Mouse (Mus musculus): Measurements from ENCODE around the gene Tfdp1. TPM values are rescaled to one million over a fixed set of nuclear protein-coding genes. Genes with fewer than 3 reads are reported as not detected.

The Tfdp1 gene
- polyA plus RNA-seq, 1 experiment from 2014 or later = 217 TPM

GRCm38 (mm10) chr8:13356681-13357080 is 18.1 kb downstream of the Tfdp1 start:
- Histone ChIP-seq H3K9me3 (ENCODE audit: control insufficient read depth, low read length) (no peaks in the 10 kb centered on the region), H3K27ac (ENCODE audit: low read depth, low read length) (no peak overlapping the region), H3K9ac (ENCODE audit: low read depth, low read length) (no peak overlapping the region), H3K27me3 (replicated peaks; ENCODE audit: control insufficient read depth, insufficient read depth, low read length) (no peaks in the 10 kb centered on the region), H3K4me3 (ENCODE audit: low read depth, low read length) (no peak overlapping the region), H3K4me1 (replicated peaks; ENCODE audit: control insufficient read depth, insufficient read depth, low read length) (peaks cover 35% of the 10 kb centered on the region), H3K4me2 (no peak overlapping the region), H3K36me3 (ENCODE audit: control insufficient read depth, insufficient read depth, low read length) (peaks cover 91% of the 10 kb centered on the region)
- DNase-seq (ENCODE audit: low spot score) (no peak), ATAC-seq (replicated peaks; ENCODE audit: low FRiP score) (no peak)
- 71% methylated on average over 10 of the region's 10 CpGs for WGBS

- DNase-seq (ENCODE audit: low spot score) (no peak), ATAC-seq (replicated peaks; ENCODE audit: low FRiP score) (no peak)
- Histone ChIP-seq H3K36me3 (ENCODE audit: control insufficient read depth, insufficient read depth, low read length) (peaks cover 87% of the 10 kb centered on the region), H3K27ac (ENCODE audit: low read depth, low read length) (no peak overlapping the region), H3K4me3 (ENCODE audit: low read depth, low read length) (no peak overlapping the region), H3K9me3 (ENCODE audit: control insufficient read depth, low read length) (no peaks in the 10 kb centered on the region), H3K9ac (ENCODE audit: low read depth, low read length) (no peak overlapping the region), H3K4me1 (replicated peaks; ENCODE audit: control insufficient read depth, insufficient read depth, low read length) (peaks cover 4% of the 10 kb centered on the region; the same call in 1 of the 2 replicates), H3K27me3 (replicated peaks; ENCODE audit: control insufficient read depth, insufficient read depth, low read length) (no peaks in the 10 kb centered on the region), H3K4me2 (no peak overlapping the region)
- 82% methylated on average over 7 of the region's 7 CpGs for WGBS
These were observed 21.7 kb downstream of the Tfdp1 start for GRCm38 (mm10) chr8:13360213-13360612.

- Histone ChIP-seq H3K9ac (ENCODE audit: low read depth, low read length) (no peak overlapping the region), H3K4me3 (ENCODE audit: low read depth, low read length) (no peak overlapping the region), H3K27me3 (replicated peaks; ENCODE audit: control insufficient read depth, insufficient read depth, low read length) (no peaks in the 10 kb centered on the region), H3K4me1 (replicated peaks; ENCODE audit: control insufficient read depth, insufficient read depth, low read length) (no peaks in the 10 kb centered on the region), H3K36me3 (ENCODE audit: control insufficient read depth, insufficient read depth, low read length) (peaks cover 80% of the 10 kb centered on the region), H3K4me2 (no peak overlapping the region), H3K27ac (ENCODE audit: low read depth, low read length) (no peak overlapping the region), H3K9me3 (ENCODE audit: control insufficient read depth, low read length) (no peaks in the 10 kb centered on the region)
- WGBS = 88% methylated on average over 6 of the region's 6 CpGs
- no peak for DNase-seq (ENCODE audit: low spot score)
- ATAC-seq (replicated peaks; ENCODE audit: low FRiP score) = no peak; the same call in 1 of the 2 replicates
These were observed 23.3 kb downstream of the Tfdp1 start for GRCm38 (mm10) chr8:13361865-13362264.

- Histone ChIP-seq H3K4me3 (ENCODE audit: low read depth, low read length) (no peak overlapping the region), H3K9ac (ENCODE audit: low read depth, low read length) (no peak overlapping the region), H3K4me2 (no peak overlapping the region), H3K27me3 (replicated peaks; ENCODE audit: control insufficient read depth, insufficient read depth, low read length) (no peaks in the 10 kb centered on the region), H3K27ac (ENCODE audit: low read depth, low read length) (no peak overlapping the region; the same call in 1 of the 2 replicates), H3K36me3 (ENCODE audit: control insufficient read depth, insufficient read depth, low read length) (peaks cover 67% of the 10 kb centered on the region), H3K9me3 (ENCODE audit: control insufficient read depth, low read length) (no peaks in the 10 kb centered on the region), H3K4me1 (replicated peaks; ENCODE audit: control insufficient read depth, insufficient read depth, low read length) (no peaks in the 10 kb centered on the region)
- ATAC-seq (replicated peaks; ENCODE audit: low FRiP score) = peak; percentile 29; the same call in 1 of the 2 replicates
- 83% methylated on average over 8 of the region's 8 CpGs for WGBS
- DNase-seq (ENCODE audit: low spot score) = no peak
These were observed 34.7 kb downstream of the Tfdp1 start for GRCm38 (mm10) chr8:13373151-13373662.

GRCm38 (mm10) chr8:13381630-13382029 is 43.1 kb downstream of the Tfdp1 start:
- Histone ChIP-seq H3K27ac (ENCODE audit: low read depth, low read length) (no peak overlapping the region), H3K9me3 (ENCODE audit: control insufficient read depth, low read length) (no peaks in the 10 kb centered on the region), H3K4me3 (ENCODE audit: low read depth, low read length) (no peak overlapping the region), H3K4me2 (no peak overlapping the region), H3K36me3 (ENCODE audit: control insufficient read depth, insufficient read depth, low read length) (peaks cover 18% of the 10 kb centered on the region), H3K9ac (ENCODE audit: low read depth, low read length) (no peak overlapping the region), H3K27me3 (replicated peaks; ENCODE audit: control insufficient read depth, insufficient read depth, low read length) (no peaks in the 10 kb centered on the region), H3K4me1 (replicated peaks; ENCODE audit: control insufficient read depth, insufficient read depth, low read length) (no peaks in the 10 kb centered on the region)
- 82% methylated on average over 7 of the region's 7 CpGs for WGBS
- DNase-seq (ENCODE audit: low spot score) = no peak
- ATAC-seq (replicated peaks; ENCODE audit: low FRiP score) = no peak

- 82% methylated on average over 3 of the region's 3 CpGs for WGBS
- no peaks in the 10 kb centered on the region for H3K4me1 ChIP-seq (replicated peaks; ENCODE audit: control insufficient read depth, insufficient read depth, low read length)
- H3K4me2 ChIP-seq = no peak overlapping the region
- H3K9ac ChIP-seq (ENCODE audit: low read depth, low read length) = no peak overlapping the region
- no peak overlapping the region for H3K27ac ChIP-seq (ENCODE audit: low read depth, low read length)
- no peaks in the 10 kb centered on the region for H3K27me3 ChIP-seq (replicated peaks; ENCODE audit: control insufficient read depth, insufficient read depth, low read length)
- no peak overlapping the region for H3K4me3 ChIP-seq (ENCODE audit: low read depth, low read length)
- no peak for ATAC-seq (replicated peaks; ENCODE audit: low FRiP score)
- peaks cover 15% of the 10 kb centered on the region for H3K36me3 ChIP-seq (ENCODE audit: control insufficient read depth, insufficient read depth, low read length)
- no peak for DNase-seq (ENCODE audit: low spot score)
- no peaks in the 10 kb centered on the region for H3K9me3 ChIP-seq (ENCODE audit: control insufficient read depth, low read length)
These were observed 44.0 kb downstream of the Tfdp1 start for GRCm38 (mm10) chr8:13382536-13382935.

GRCm38 (mm10) chr8:13382999-13383398 is 44.4 kb downstream of the Tfdp1 start:
- no peak overlapping the region for H3K27ac ChIP-seq (ENCODE audit: low read depth, low read length)
- H3K4me2 ChIP-seq = no peak overlapping the region
- no peaks in the 10 kb centered on the region for H3K4me1 ChIP-seq (replicated peaks; ENCODE audit: control insufficient read depth, insufficient read depth, low read length)
- ATAC-seq (replicated peaks; ENCODE audit: low FRiP score) = no peak
- 95% methylated on average over 4 of the region's 4 CpGs for WGBS
- H3K27me3 ChIP-seq (replicated peaks; ENCODE audit: control insufficient read depth, insufficient read depth, low read length) = no peaks in the 10 kb centered on the region
- H3K9ac ChIP-seq (ENCODE audit: low read depth, low read length) = no peak overlapping the region
- peaks cover 15% of the 10 kb centered on the region for H3K36me3 ChIP-seq (ENCODE audit: control insufficient read depth, insufficient read depth, low read length)
- H3K9me3 ChIP-seq (ENCODE audit: control insufficient read depth, low read length) = no peaks in the 10 kb centered on the region
- H3K4me3 ChIP-seq (ENCODE audit: low read depth, low read length) = no peak overlapping the region
- DNase-seq (ENCODE audit: low spot score) = no peak

- H3K9ac ChIP-seq (ENCODE audit: low read depth, low read length) = no peak overlapping the region
- no peaks in the 10 kb centered on the region for H3K36me3 ChIP-seq (ENCODE audit: control insufficient read depth, insufficient read depth, low read length)
- no peak overlapping the region for H3K4me2 ChIP-seq
- H3K27ac ChIP-seq (ENCODE audit: low read depth, low read length) = no peak overlapping the region
- 77% methylated on average over 13 of the region's 13 CpGs for WGBS
- ATAC-seq (replicated peaks; ENCODE audit: low FRiP score) (no peak), DNase-seq (ENCODE audit: low spot score) (no peak)
- H3K4me1 ChIP-seq (replicated peaks; ENCODE audit: control insufficient read depth, insufficient read depth, low read length) = no peaks in the 10 kb centered on the region; the same call in 1 of the 2 replicates
- H3K4me3 ChIP-seq (ENCODE audit: low read depth, low read length) = no peak overlapping the region
- H3K9me3 ChIP-seq (ENCODE audit: control insufficient read depth, low read length) = no peaks in the 10 kb centered on the region
- no peaks in the 10 kb centered on the region for H3K27me3 ChIP-seq (replicated peaks; ENCODE audit: control insufficient read depth, insufficient read depth, low read length)
These were observed 47.8 kb downstream of the Tfdp1 start for GRCm38 (mm10) chr8:13386366-13386765.

GRCm38 (mm10) chr8:13387728-13388127 is 49.2 kb downstream of the Tfdp1 start:
- Histone ChIP-seq H3K27me3 (replicated peaks; ENCODE audit: control insufficient read depth, insufficient read depth, low read length) (no peaks in the 10 kb centered on the region), H3K9me3 (ENCODE audit: control insufficient read depth, low read length) (no peaks in the 10 kb centered on the region), H3K9ac (ENCODE audit: low read depth, low read length) (no peak overlapping the region), H3K4me1 (replicated peaks; ENCODE audit: control insufficient read depth, insufficient read depth, low read length) (no peaks in the 10 kb centered on the region; the same call in 1 of the 2 replicates), H3K4me2 (no peak overlapping the region), H3K36me3 (ENCODE audit: control insufficient read depth, insufficient read depth, low read length) (no peaks in the 10 kb centered on the region), H3K27ac (ENCODE audit: low read depth, low read length) (no peak overlapping the region), H3K4me3 (ENCODE audit: low read depth, low read length) (no peak overlapping the region)
- WGBS = 71% methylated on average over 8 of the region's 8 CpGs
- ATAC-seq (replicated peaks; ENCODE audit: low FRiP score) (no peak), DNase-seq (ENCODE audit: low spot score) (no peak)
